Mouse (Mus musculus): ENCODE measurements around the gene Top2b. TPM values are rescaled to one million over a fixed set of nuclear protein-coding genes. Genes with fewer than 3 reads are reported as not detected.

Gene Top2b
- total and polyA plus RNA-seq, 3 experiments: 32.4 to 74.0 (median 62.4) TPM

GRCm38 (mm10) chr14:16328959-16329480 is 36.0 kb upstream of the Top2b start:
- dilution Hi-C loops (cut with MboI; ENCODE audit: extremely low pct_ligation_motif_present, extremely low pct_unique_long_range_greater_than_20kb, low sequenced_read_pairs): no loop called here
- no peaks in the 10 kb centered on the region for H3K79me2 ChIP-seq (replicated peaks; ENCODE audit: control insufficient read depth, extremely low read depth, insufficient read depth, poor library complexity, severe bottlenecking)
- no peak for DNase-seq (ENCODE audit: extremely low read depth)
- no peak overlapping the region for H3K9ac ChIP-seq (ENCODE audit: insufficient read depth, low read depth)
- no peaks in the 10 kb centered on the region for H3K36me3 ChIP-seq (replicated peaks in 1 of 2; ENCODE audit: control insufficient read depth in 1 of 2, insufficient read depth in 1 of 2, low read length in 1 of 2)
- no peaks in the 10 kb centered on the region for H3K9me3 ChIP-seq (replicated peaks; ENCODE audit: low read length)
- H3K4me2 ChIP-seq (ENCODE audit: insufficient read depth, low read depth, poor library complexity, severe bottlenecking): no peak overlapping the region
- no peak overlapping the region for H3K27ac ChIP-seq (ENCODE audit: insufficient read depth, low read depth)
- no peak overlapping the region for H3K4me3 ChIP-seq (replicated peaks in 1 of 3; ENCODE audit: low read depth in 2 of 3, low read length in 2 of 3, poor library complexity in 1 of 3)
- in situ Hi-C loops (cut with MboI; ENCODE audit: low pct_ligation_motif_present, low pct_unique_long_range_greater_than_20kb, low sequenced_read_pairs): no loop called here
- H3K27me3 ChIP-seq (replicated peaks): no peaks in the 10 kb centered on the region
- 0 out of 4 replicates have a peak, but pooled peaks cover 0 to 3% of the 10 kb centered on the region in 2 experiments for H3K4me1 ChIP-seq (ENCODE audit: control insufficient read depth in 1 of 2, insufficient read depth in 2 of 2)
- TF ChIP-seq MAFK (IDR thresholded peaks at IDR 0.05; ENCODE audit: insufficient replicate concordance, low read length) (no peak), EP300 (IDR thresholded peaks at IDR 0.05; ENCODE audit: low read length) (no peak)

GRCm38 (mm10) chr14:16329756-16330155 is 35.2 kb upstream of the Top2b start:
- in situ Hi-C loops (cut with MboI; ENCODE audit: low pct_ligation_motif_present, low pct_unique_long_range_greater_than_20kb, low sequenced_read_pairs): no loop called here
- dilution Hi-C loops (cut with MboI; ENCODE audit: extremely low pct_ligation_motif_present, extremely low pct_unique_long_range_greater_than_20kb, low sequenced_read_pairs): no loop called here
- Histone ChIP-seq H3K27ac (ENCODE audit: insufficient read depth, low read depth) (no peak overlapping the region), H3K4me2 (ENCODE audit: insufficient read depth, low read depth, poor library complexity, severe bottlenecking) (no peak overlapping the region), H3K4me1 (ENCODE audit: control insufficient read depth in 1 of 2, insufficient read depth in 2 of 2) (0 out of 4 replicates have a peak, but pooled peaks cover 0 to 3% of the 10 kb centered on the region in 2 experiments), H3K79me2 (replicated peaks; ENCODE audit: control insufficient read depth, extremely low read depth, insufficient read depth, poor library complexity, severe bottlenecking) (no peaks in the 10 kb centered on the region), H3K36me3 (replicated peaks in 1 of 2; ENCODE audit: control insufficient read depth in 1 of 2, insufficient read depth in 1 of 2, low read length in 1 of 2) (no peaks in the 10 kb centered on the region), H3K9ac (ENCODE audit: insufficient read depth, low read depth) (no peak overlapping the region), H3K9me3 (replicated peaks; ENCODE audit: low read length) (no peaks in the 10 kb centered on the region), H3K4me3 (replicated peaks in 1 of 3; ENCODE audit: low read depth in 2 of 3, low read length in 2 of 3, poor library complexity in 1 of 3) (no peak overlapping the region), H3K27me3 (replicated peaks) (no peaks in the 10 kb centered on the region)
- TF ChIP-seq HCFC1 (IDR thresholded peaks at IDR 0.05; ENCODE audit: low read depth, low read length) (no peak), JUND (conservative IDR thresholded peaks at IDR 0.05; ENCODE audit: low read depth, low read length) (no peak), SIN3A (IDR thresholded peaks at IDR 0.05; ENCODE audit: low read length) (no peak), PAX5 (IDR thresholded peaks at IDR 0.05; ENCODE audit: low read length) (no peak)
- no peak for DNase-seq (ENCODE audit: extremely low read depth)

DNA sequence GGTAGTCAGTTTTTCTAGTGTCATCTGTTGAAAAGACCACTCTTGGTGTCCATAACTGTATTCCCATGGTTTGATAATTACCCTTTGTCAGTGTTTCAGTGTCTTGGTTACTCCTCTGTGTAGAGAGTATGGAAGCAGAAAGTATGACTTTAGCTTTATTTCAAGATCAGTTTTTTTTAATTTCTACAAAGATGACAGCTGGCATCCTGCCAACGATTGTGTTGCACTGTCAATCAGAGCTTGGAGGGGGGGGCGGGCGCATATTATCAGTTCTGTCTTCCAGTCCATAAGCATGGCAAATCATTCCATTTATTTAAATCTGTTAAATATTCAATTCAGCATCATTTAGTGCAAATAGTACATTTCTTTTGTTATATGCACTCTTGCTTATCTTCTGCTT is 30.7 kb upstream of the Top2b start:
- DNase-seq (ENCODE audit: extremely low read depth): no peak
- H3K4me2 ChIP-seq (ENCODE audit: insufficient read depth, low read depth, poor library complexity, severe bottlenecking): no peak overlapping the region
- no peaks in the 10 kb centered on the region for H3K4me1 ChIP-seq (ENCODE audit: control insufficient read depth in 1 of 2, insufficient read depth in 2 of 2)
- dilution Hi-C loops (cut with MboI; ENCODE audit: extremely low pct_ligation_motif_present, extremely low pct_unique_long_range_greater_than_20kb, low sequenced_read_pairs) (no loop called here), in situ Hi-C loops (cut with MboI; ENCODE audit: low pct_ligation_motif_present, low pct_unique_long_range_greater_than_20kb, low sequenced_read_pairs) (no loop called here)
- no peak overlapping the region for H3K4me3 ChIP-seq (replicated peaks in 1 of 3; ENCODE audit: low read depth in 2 of 3, low read length in 2 of 3, poor library complexity in 1 of 3)
- no peaks in the 10 kb centered on the region for H3K36me3 ChIP-seq (replicated peaks in 1 of 2; ENCODE audit: control insufficient read depth in 1 of 2, insufficient read depth in 1 of 2, low read length in 1 of 2)
- no peak overlapping the region for H3K9ac ChIP-seq (ENCODE audit: insufficient read depth, low read depth)
- H3K27ac ChIP-seq (ENCODE audit: insufficient read depth, low read depth): no peak overlapping the region
- no peaks in the 10 kb centered on the region for H3K79me2 ChIP-seq (replicated peaks; ENCODE audit: control insufficient read depth, extremely low read depth, insufficient read depth, poor library complexity, severe bottlenecking)
- TF ChIP-seq E2F4 (IDR thresholded peaks at IDR 0.05; ENCODE audit: insufficient replicate concordance, low read depth, low read length): no peak
- TF ChIP-seq NELFE (IDR thresholded peaks at IDR 0.05; ENCODE audit: low read depth, low read length): no peak
- no peak for TF ChIP-seq TBP (conservative IDR thresholded peaks at IDR 0.05; ENCODE audit: low read depth, low read length)
- no peak for TF ChIP-seq POLR2A (IDR thresholded peaks at IDR 0.05; ENCODE audit: low read depth, low read length)
- TF ChIP-seq SIN3A (IDR thresholded peaks at IDR 0.05; ENCODE audit: low read length): no peak
- no peak for TF ChIP-seq IRF4 (IDR thresholded peaks at IDR 0.05; ENCODE audit: low read depth, low read length)
- H3K27me3 ChIP-seq (replicated peaks): no peaks in the 10 kb centered on the region
- no peaks in the 10 kb centered on the region for H3K9me3 ChIP-seq (replicated peaks; ENCODE audit: low read length)
